Mouse (Mus musculus) liver, adult 2 months (tissue): ENCODE data around the gene Fkbp1a. TPM values are rescaled to one million over a fixed set of nuclear protein-coding genes. Genes with fewer than 3 reads are reported as not detected.

Experiments
- DNase-seq: peaks from one replicate; pipeline ENCODE4 v3.0.0-alpha.2; 2011; ENCODE audit warnings: low read depth, low spot score; ENCODE audit errors: extremely low read depth
- H3K27ac ChIP-seq: fragments of 200-500 bp; replicated peaks from 2 replicates; pipeline ENCODE4 v1.5.1; 2012; ENCODE audit warnings: low read depth, mild to moderate bottlenecking, control low read depth, inconsistent platforms, low read length; ENCODE audit not compliant: insufficient read depth
- H3K27me3 ChIP-seq: fragments of 200-500 bp; 2 replicates; pipeline ENCODE4 v1.6.1; 2012; ENCODE audit warnings: mild to moderate bottlenecking, moderate library complexity, low read length, inconsistent platforms; ENCODE audit not compliant: control insufficient read depth, insufficient read depth
- H3K36me3 ChIP-seq: fragments of 200-500 bp; 2 replicates; pipeline ENCODE4 v1.6.1; 2012; ENCODE audit warnings: low read length, inconsistent platforms; ENCODE audit not compliant: control insufficient read depth, insufficient read depth
- H3K4me1 ChIP-seq: fragments of 200-500 bp; 2 replicates; pipeline ENCODE4 v1.6.1; 2011; ENCODE audit warnings: low read length; ENCODE audit not compliant: control insufficient read depth, insufficient read depth
- H3K4me3 ChIP-seq: fragments of 200-500 bp; 2 replicates; pipeline ENCODE4 v1.5.1; 2011; ENCODE audit warnings: low read depth, mild to moderate bottlenecking, control low read depth, low read length, moderate library complexity; ENCODE audit not compliant: insufficient read depth
- H3K79me2 ChIP-seq: fragments of 200-500 bp; 2 replicates; pipeline ENCODE4 v1.6.1; 2012; ENCODE audit warnings: inconsistent platforms, mild to moderate bottlenecking, low read length, moderate library complexity; ENCODE audit not compliant: control insufficient read depth, insufficient read depth
- H3K9ac ChIP-seq: fragments of 200-500 bp; 2 replicates; pipeline ENCODE4 v1.6.1; 2012; ENCODE audit warnings: low read depth, mild to moderate bottlenecking, control low read depth, inconsistent platforms, low read length
- CTCF ChIP-seq: fragments of 200-500 bp; IDR thresholded peaks from 2 replicates; pipeline ENCODE4 v1.5.1; 2011; ENCODE audit warnings: low read depth, low read length, control low read depth
- POLR2A ChIP-seq: fragments of 200-500 bp; IDR thresholded peaks from 2 replicates; pipeline ENCODE4 v1.6.1; 2011; ENCODE audit warnings: low read length, control low read depth; ENCODE audit not compliant: insufficient read depth; ENCODE audit errors: extremely low read depth
- WGBS: fragments of 180-500 bp; shearing (Covaris S2); methylation state at CpG from one replicate; pipeline ENCODE4 v1.1.7; 2018; 5-methylcytosine and 5-hydroxymethylcytosine counted together
- polyA plus RNA-seq: library from polyadenylated mRNA; depleted of rRNA; stranded (reverse); fragments of >200 nt; gene quantifications from 2 replicates; pipeline ENCODE4 v1.2.3, GENCODE M21; 2012
- total RNA-seq: library from RNA; depleted of rRNA; stranded (reverse); fragments of >200 nt; gene quantifications from 2 replicates; pipeline ENCODE4 v1.2.3, GENCODE M21; 2014

Gene Fkbp1a
- total and polyA plus RNA-seq, 2 experiments: 14.2 to 25.9 TPM

- DNase-seq: no peak
- Histone ChIP-seq H3K36me3 (no peaks in the 10 kb centered on the region), H3K27me3 (no peaks in the 10 kb centered on the region), H3K79me2 (no peaks in the 10 kb centered on the region), H3K4me3 (no peak overlapping the region), H3K4me1 (no peaks in the 10 kb centered on the region), H3K9ac (no peak overlapping the region), H3K27ac (no peak overlapping the region)
- TF ChIP-seq CTCF: no peak
- no peak for TF ChIP-seq POLR2A
- 80% methylated on average over 1 of the region's 1 CpGs for WGBS
Observed at GRCm38 (mm10) chr2:151586807-151587206, 44.5 kb downstream of the Fkbp1a start.

- 66% methylated on average over 9 of the region's 9 CpGs for WGBS
- no peak for TF ChIP-seq CTCF
- TF ChIP-seq POLR2A: no peak
- Histone ChIP-seq H3K36me3 (no peaks in the 10 kb centered on the region), H3K27ac (no peak overlapping the region), H3K79me2 (no peaks in the 10 kb centered on the region), H3K27me3 (no peaks in the 10 kb centered on the region), H3K4me1 (no peaks in the 10 kb centered on the region), H3K9ac (no peak overlapping the region), H3K4me3 (no peak overlapping the region)
- no peak for DNase-seq
Observed at GRCm38 (mm10) chr2:151587306-151587705, 45.0 kb downstream of the Fkbp1a start.

- no peak overlapping the region for H3K9ac ChIP-seq
- DNase-seq: no peak
- H3K27ac ChIP-seq: no peak overlapping the region
- H3K79me2 ChIP-seq: no peaks in the 10 kb centered on the region
- no peaks in the 10 kb centered on the region for H3K27me3 ChIP-seq
- WGBS: 65% methylated on average over 2 of the region's 2 CpGs
- TF ChIP-seq CTCF (no peak), POLR2A (no peak)
- H3K36me3 ChIP-seq: no peaks in the 10 kb centered on the region
- no peak overlapping the region for H3K4me3 ChIP-seq
- no peaks in the 10 kb centered on the region for H3K4me1 ChIP-seq
Observed at GRCm38 (mm10) chr2:151598068-151598467, 55.8 kb downstream of the Fkbp1a start.

- 52% methylated on average over 4 of the region's 4 CpGs for WGBS
Observed at GRCm38 (mm10) chr2:151602106-151602505, 59.8 kb downstream of the Fkbp1a start.

GRCm38 (mm10) chr2:151603630-151604029 is 61.3 kb downstream of the Fkbp1a start:
- Histone ChIP-seq H3K4me3 (no peak overlapping the region), H3K79me2 (no peaks in the 10 kb centered on the region), H3K27me3 (no peaks in the 10 kb centered on the region), H3K36me3 (no peaks in the 10 kb centered on the region), H3K9ac (no peak overlapping the region), H3K27ac (no peak overlapping the region), H3K4me1 (no peaks in the 10 kb centered on the region)
- WGBS: 48% methylated on average over 4 of the region's 4 CpGs
- DNase-seq: no peak
- TF ChIP-seq POLR2A: no peak
- TF ChIP-seq CTCF: no peak

More at GRCm38 (mm10) chr2:151602106-151602505, 59.8 kb downstream of the Fkbp1a start:
- TF ChIP-seq POLR2A (no peak), CTCF (no peak)
- Histone ChIP-seq H3K27me3 (no peaks in the 10 kb centered on the region), H3K79me2 (no peaks in the 10 kb centered on the region), H3K4me3 (no peak overlapping the region), H3K4me1 (no peaks in the 10 kb centered on the region), H3K27ac (no peak overlapping the region), H3K36me3 (no peaks in the 10 kb centered on the region), H3K9ac (no peak overlapping the region)
- no peak for DNase-seq

GRCm38 (mm10) chr2:151605437-151605987 is 63.2 kb downstream of the Fkbp1a start:
- DNase-seq: no peak
- no peak overlapping the region for H3K27ac ChIP-seq

More at GRCm38 (mm10) chr2:151605437-151605987, 63.2 kb downstream of the Fkbp1a start:
- Histone ChIP-seq H3K9ac (no peak overlapping the region), H3K36me3 (no peaks in the 10 kb centered on the region), H3K79me2 (no peaks in the 10 kb centered on the region), H3K4me3 (no peak overlapping the region), H3K27me3 (no peaks in the 10 kb centered on the region), H3K4me1 (no peaks in the 10 kb centered on the region)
- 43% methylated on average over 11 of the region's 11 CpGs for WGBS
- TF ChIP-seq CTCF: no peak
- TF ChIP-seq POLR2A: no peak
